Mouse (Mus musculus) kidney, adult 9 months (tissue): ENCODE results near the gene Bcar1.

Experiments
- DNase-seq: peaks from one replicate; pipeline ENCODE4 v3.0.0; 2022

Bcar1 gene

GRCm38 (mm10) chr8:111662473-111662872 lies 81.1 kb downstream of the Bcar1 start:
- peak; percentile 93 for DNase-seq
